Mouse (Mus musculus): Measurements from ENCODE around the gene Gja4. TPM values are rescaled to one million over a fixed set of nuclear protein-coding genes. Genes with fewer than 3 reads are reported as not detected.

The Gja4 gene
- polyA plus RNA-seq, 2 experiments: 17.7 to 21.3 TPM

DNA sequence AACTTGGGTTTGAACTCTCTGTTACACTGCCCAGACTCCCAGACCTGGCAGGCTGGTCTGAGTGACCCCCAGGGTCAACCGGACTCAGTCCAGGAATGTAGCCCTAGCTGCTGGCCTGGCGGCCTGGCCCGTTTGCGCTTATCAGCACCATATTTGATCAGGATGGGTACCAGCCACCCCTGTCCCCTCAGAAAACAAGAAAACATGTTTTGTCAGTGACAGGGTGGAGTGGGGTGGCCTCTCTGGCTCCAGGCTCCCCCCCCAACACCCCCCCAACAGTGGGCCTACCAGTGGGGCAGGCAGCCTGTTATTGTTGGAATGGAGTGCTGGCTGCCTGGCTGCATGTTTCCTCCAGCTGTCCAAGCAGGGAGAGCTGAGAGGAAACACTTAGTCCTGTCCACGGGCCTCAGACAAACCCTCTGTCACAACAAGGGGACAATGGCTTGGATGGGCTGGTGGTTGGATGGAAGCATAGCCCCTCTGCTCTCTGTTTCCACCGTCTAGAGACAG lies 24.7 kb downstream of the Gja4 start:
- TF ChIP-seq POLR2A (IDR thresholded peaks at IDR 0.05; ENCODE audit: borderline replicate concordance, extremely low read depth, insufficient read depth, insufficient read length): no peak
- ATAC-seq (ENCODE audit: low FRiP score, low read depth) (no peak), DNase-seq (ENCODE audit: low spot score) (no peak)
- Histone ChIP-seq H3K27ac (replicated peaks; ENCODE audit: low read depth, low read length) (no peak overlapping the region), H3K4me3 (replicated peaks; ENCODE audit: low read length) (no peak overlapping the region), H3K36me3 (ENCODE audit: control insufficient read depth, insufficient read depth, low read length) (no peaks in the 10 kb centered on the region), H3K27me3 (ENCODE audit: control insufficient read depth, insufficient read depth, low read length) (no peaks in the 10 kb centered on the region), H3K4me1 (ENCODE audit: control insufficient read depth, insufficient read depth, low read length) (no peaks in the 10 kb centered on the region), H3K4me2 (replicated peaks; ENCODE audit: low read depth, low read length, severe bottlenecking) (no peak overlapping the region), H3K9ac (ENCODE audit: low read depth, low read length, severe bottlenecking) (no peak overlapping the region), H3K9me3 (ENCODE audit: control insufficient read depth, low read length) (no peaks in the 10 kb centered on the region)
- WGBS: 76% methylated on average over 6 of the region's 6 CpGs

- WGBS: 60% methylated on average over 4 of the region's 4 CpGs
- no peak overlapping the region for H3K4me3 ChIP-seq (replicated peaks; ENCODE audit: low read length)
- H3K4me2 ChIP-seq (replicated peaks; ENCODE audit: low read depth, low read length, severe bottlenecking): no peak overlapping the region
- H3K4me1 ChIP-seq (ENCODE audit: control insufficient read depth, insufficient read depth, low read length): no peaks in the 10 kb centered on the region
- no peaks in the 10 kb centered on the region for H3K9me3 ChIP-seq (ENCODE audit: control insufficient read depth, low read length)
- DNase-seq (ENCODE audit: low spot score): no peak
- H3K9ac ChIP-seq (ENCODE audit: low read depth, low read length, severe bottlenecking): no peak overlapping the region
- H3K36me3 ChIP-seq (ENCODE audit: control insufficient read depth, insufficient read depth, low read length): no peaks in the 10 kb centered on the region
- H3K27me3 ChIP-seq (ENCODE audit: control insufficient read depth, insufficient read depth, low read length): no peaks in the 10 kb centered on the region
- no peak for ATAC-seq (ENCODE audit: low FRiP score, low read depth)
- no peak for TF ChIP-seq POLR2A (IDR thresholded peaks at IDR 0.05; ENCODE audit: borderline replicate concordance, extremely low read depth, insufficient read depth, insufficient read length)
- H3K27ac ChIP-seq (replicated peaks; ENCODE audit: low read depth, low read length): no peak overlapping the region
Observed at GRCm38 (mm10) chr4:127286907-127287306, 26.9 kb downstream of the Gja4 start.

- 77% methylated on average over 9 of the region's 9 CpGs for WGBS
- Histone ChIP-seq H3K4me2 (replicated peaks; ENCODE audit: low read depth, low read length, severe bottlenecking) (no peak overlapping the region), H3K27me3 (ENCODE audit: control insufficient read depth, insufficient read depth, low read length) (no peaks in the 10 kb centered on the region), H3K27ac (replicated peaks; ENCODE audit: low read depth, low read length) (no peak overlapping the region), H3K4me1 (ENCODE audit: control insufficient read depth, insufficient read depth, low read length) (no peaks in the 10 kb centered on the region), H3K9ac (ENCODE audit: low read depth, low read length, severe bottlenecking) (no peak overlapping the region), H3K36me3 (ENCODE audit: control insufficient read depth, insufficient read depth, low read length) (no peaks in the 10 kb centered on the region), H3K9me3 (ENCODE audit: control insufficient read depth, low read length) (no peaks in the 10 kb centered on the region), H3K4me3 (replicated peaks; ENCODE audit: low read length) (no peak overlapping the region)
- ATAC-seq (ENCODE audit: low FRiP score, low read depth): no peak
- DNase-seq (ENCODE audit: low spot score): no peak
- TF ChIP-seq POLR2A (IDR thresholded peaks at IDR 0.05; ENCODE audit: borderline replicate concordance, extremely low read depth, insufficient read depth, insufficient read length): no peak
Observed at GRCm38 (mm10) chr4:127279241-127279640, 34.6 kb downstream of the Gja4 start.

DNA sequence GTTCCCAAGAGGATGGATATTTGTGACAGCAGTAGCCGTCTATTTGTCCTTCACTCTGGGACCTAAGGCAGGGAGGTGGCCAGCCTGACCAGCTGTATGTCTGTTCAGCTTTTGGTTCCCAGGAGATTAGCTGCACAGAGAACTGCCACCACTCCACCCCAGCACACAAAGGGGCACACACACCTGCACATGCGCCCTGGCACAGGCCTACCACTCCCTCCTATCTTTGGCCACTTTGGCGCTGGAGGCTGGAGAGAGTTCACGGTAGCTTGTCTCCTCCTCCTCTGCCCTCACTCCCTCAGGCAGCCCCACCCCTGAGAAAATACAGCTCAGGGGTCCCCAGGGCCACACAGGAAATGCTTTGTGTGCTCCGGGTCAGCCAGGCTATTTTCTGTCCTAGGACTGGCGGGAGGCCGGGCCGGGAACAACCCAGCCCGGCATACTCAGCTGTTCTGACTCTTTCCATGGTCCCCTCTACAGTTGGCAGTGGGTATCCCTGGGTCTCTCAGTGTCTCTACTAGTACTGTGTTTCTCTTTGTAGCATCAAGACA lies 35.3 kb downstream of the Gja4 start:
- Histone ChIP-seq H3K4me1 (ENCODE audit: control insufficient read depth, insufficient read depth, low read length) (no peaks in the 10 kb centered on the region), H3K4me2 (replicated peaks; ENCODE audit: low read depth, low read length, severe bottlenecking) (no peak overlapping the region), H3K36me3 (ENCODE audit: control insufficient read depth, insufficient read depth, low read length) (no peaks in the 10 kb centered on the region), H3K4me3 (replicated peaks; ENCODE audit: low read length) (no peak overlapping the region), H3K9ac (ENCODE audit: low read depth, low read length, severe bottlenecking) (no peak overlapping the region), H3K27me3 (ENCODE audit: control insufficient read depth, insufficient read depth, low read length) (no peaks in the 10 kb centered on the region), H3K9me3 (ENCODE audit: control insufficient read depth, low read length) (no peaks in the 10 kb centered on the region), H3K27ac (replicated peaks; ENCODE audit: low read depth, low read length) (no peak overlapping the region)
- ATAC-seq (ENCODE audit: low FRiP score, low read depth) (peak; percentile 37; the same call in 1 of the 2 replicates), DNase-seq (ENCODE audit: low spot score) (peak; percentile 3)
- WGBS: 66% methylated on average over 9 of the region's 9 CpGs
- no peak for TF ChIP-seq POLR2A (IDR thresholded peaks at IDR 0.05; ENCODE audit: borderline replicate concordance, extremely low read depth, insufficient read depth, insufficient read length)

DNA sequence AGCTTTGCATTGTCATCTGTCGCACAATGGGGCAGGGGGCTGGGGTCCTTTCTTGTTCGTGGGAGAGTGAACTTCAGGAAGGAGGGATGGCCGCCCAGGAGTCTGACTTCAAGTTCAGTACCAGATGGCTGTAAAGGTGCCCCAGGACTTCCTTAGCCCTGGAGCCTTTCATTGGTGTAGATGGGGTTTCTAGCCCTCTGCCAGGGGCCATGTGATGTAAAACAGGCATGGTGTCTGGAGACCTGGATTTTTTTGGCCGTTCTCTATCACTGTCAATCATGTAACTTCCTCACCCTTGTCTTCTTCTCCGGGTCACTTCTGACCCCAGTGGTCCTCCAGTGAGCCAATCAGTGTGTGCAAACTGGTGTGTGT lies 49.7 kb downstream of the Gja4 start:
- no peaks in the 10 kb centered on the region for H3K9me3 ChIP-seq (ENCODE audit: control insufficient read depth, low read length)
- no peak for ATAC-seq (ENCODE audit: low FRiP score, low read depth)
- no peak overlapping the region for H3K4me2 ChIP-seq (replicated peaks; ENCODE audit: low read depth, low read length, severe bottlenecking)
- H3K4me1 ChIP-seq (ENCODE audit: control insufficient read depth, insufficient read depth, low read length): no peaks in the 10 kb centered on the region
- no peak for TF ChIP-seq POLR2A (IDR thresholded peaks at IDR 0.05; ENCODE audit: borderline replicate concordance, extremely low read depth, insufficient read depth, insufficient read length)
- H3K27ac ChIP-seq (replicated peaks; ENCODE audit: low read depth, low read length): no peak overlapping the region
- H3K27me3 ChIP-seq (ENCODE audit: control insufficient read depth, insufficient read depth, low read length): no peaks in the 10 kb centered on the region
- 61% methylated on average over 5 of the region's 5 CpGs for WGBS
- no peaks in the 10 kb centered on the region for H3K36me3 ChIP-seq (ENCODE audit: control insufficient read depth, insufficient read depth, low read length)
- no peak overlapping the region for H3K9ac ChIP-seq (ENCODE audit: low read depth, low read length, severe bottlenecking)
- H3K4me3 ChIP-seq (replicated peaks; ENCODE audit: low read length): no peak overlapping the region
- no peak for DNase-seq (ENCODE audit: low spot score)
